Mouse (Mus musculus) adrenal gland, adult 2 months (tissue): ENCODE results near the gene Ston2. TPM values are rescaled to one million over a fixed set of nuclear protein-coding genes. Genes with fewer than 3 reads are reported as not detected.

Experiments
- DNase-seq: peaks from one replicate; pipeline ENCODE4 v3.0.0; 2021
- long read RNA-seq: library from polyadenylated mRNA; stranded (forward); transcript quantifications from one replicate; pipeline ENCODE4 v2.0.0, GENCODE M21; 2021
- polyA plus RNA-seq: library from polyadenylated mRNA; depleted of rRNA; stranded (reverse); fragments of >200 nt; gene quantifications from 2 replicates; pipeline ENCODE4 v1.2.3, GENCODE M21; 2012; rRNA removed
- total RNA-seq, 2 experiments: library from RNA; stranded (reverse); gene quantifications; 2 replicates each; pipeline ENCODE4 v1.2.3; 2021

The Ston2 gene
- total RNA-seq (1 to 10 TPM; 4.6 to 9.7 TPM), polyA plus RNA-seq (2.0 and 4.4 TPM in 2 replicates)
- long read RNA-seq, result 0 reads

DNA sequence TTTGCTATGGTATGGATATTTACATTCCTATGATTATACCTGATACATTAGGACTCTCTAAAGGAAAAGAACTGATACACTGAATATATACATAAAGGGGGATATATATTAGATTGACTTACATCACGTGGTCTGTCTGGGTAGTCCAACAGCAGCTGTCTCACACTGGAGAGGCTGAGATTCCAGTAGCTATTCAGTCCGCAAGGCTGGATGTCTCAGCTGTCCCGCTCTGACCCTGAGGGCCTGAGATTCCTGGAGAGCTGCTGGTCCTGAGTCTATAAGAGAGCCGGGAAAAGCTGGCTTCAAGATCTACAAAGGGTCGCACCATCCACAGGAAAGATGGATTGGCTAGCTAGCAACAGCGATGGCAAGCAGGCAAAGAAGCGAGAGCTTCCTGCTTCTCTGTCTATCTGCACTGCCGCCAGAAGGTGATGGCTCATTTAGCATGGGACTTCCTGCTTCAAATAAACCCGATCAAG is at the start of gene Ston2:
Gene Ston2, minus strand, starts transcription at position 429 of the 479 bp plus-strand sequence.
- no peak for DNase-seq

- peak; percentile 89 for DNase-seq
Observed at GRCm38 (mm10) chr12:91837401-91838065, 49.3 kb upstream of the Ston2 start.

- no peak for DNase-seq
Observed at GRCm38 (mm10) chr12:91833939-91834333, 45.7 kb upstream of the Ston2 start.

DNA sequence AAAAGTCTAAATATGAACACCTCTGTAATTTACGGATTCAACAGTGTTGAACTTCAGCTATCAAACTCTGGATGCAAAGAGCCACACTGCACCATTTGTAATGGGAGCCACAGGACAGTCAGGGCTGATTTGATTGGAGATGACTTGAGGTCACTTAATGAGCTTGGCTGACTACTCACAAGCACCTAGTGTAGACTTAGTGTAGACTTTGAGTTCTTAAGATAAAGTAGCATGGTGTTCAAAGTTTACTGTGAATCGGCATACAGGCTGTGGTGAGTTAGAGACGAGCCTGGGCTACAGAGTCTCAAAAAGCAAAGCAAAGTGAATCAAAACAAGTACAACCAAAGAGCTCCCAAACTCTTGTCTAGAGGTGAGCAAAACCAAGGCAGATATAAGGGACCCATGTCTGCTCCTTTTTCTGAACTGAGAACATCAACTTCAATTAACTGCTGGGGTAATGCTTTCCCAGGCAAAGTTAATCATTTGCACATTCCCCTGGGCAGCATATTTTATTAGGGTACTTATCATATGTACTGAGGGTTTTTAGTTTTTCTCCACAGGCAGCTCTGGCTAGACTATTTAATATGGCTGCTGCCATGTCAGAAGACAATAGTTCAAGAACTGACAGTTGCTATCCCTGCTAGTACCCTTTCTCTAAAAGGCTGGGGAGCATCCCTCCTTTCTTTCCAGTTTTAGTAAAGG is 45.2 kb upstream of the Ston2 start:
- DNase-seq, result no peak

DNA sequence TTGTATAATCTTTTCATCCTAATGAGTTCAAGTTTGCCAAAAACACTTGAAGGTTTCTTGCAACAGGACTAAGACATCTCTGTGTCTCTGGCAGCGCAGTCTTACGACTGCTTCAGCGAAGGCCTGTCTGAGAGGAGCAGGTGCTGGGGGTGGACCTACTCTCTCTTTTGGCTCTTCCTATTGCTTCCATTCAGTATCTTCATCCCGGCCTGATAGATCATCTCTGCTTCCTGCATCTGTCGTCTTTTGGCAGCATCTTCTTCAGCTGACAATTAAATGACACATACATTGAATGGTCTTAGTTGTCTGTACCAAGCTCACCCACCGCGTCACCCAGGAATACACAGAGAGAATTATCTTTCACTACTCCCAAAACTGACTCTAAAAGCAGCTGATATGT is 43.2 kb upstream of the Ston2 start:
- no peak for DNase-seq

GRCm38 (mm10) chr12:91820461-91820860 is 32.3 kb upstream of the Ston2 start:
- DNase-seq, result no peak

GRCm38 (mm10) chr12:91818726-91819125 is 30.5 kb upstream of the Ston2 start:
- no peak for DNase-seq

DNA sequence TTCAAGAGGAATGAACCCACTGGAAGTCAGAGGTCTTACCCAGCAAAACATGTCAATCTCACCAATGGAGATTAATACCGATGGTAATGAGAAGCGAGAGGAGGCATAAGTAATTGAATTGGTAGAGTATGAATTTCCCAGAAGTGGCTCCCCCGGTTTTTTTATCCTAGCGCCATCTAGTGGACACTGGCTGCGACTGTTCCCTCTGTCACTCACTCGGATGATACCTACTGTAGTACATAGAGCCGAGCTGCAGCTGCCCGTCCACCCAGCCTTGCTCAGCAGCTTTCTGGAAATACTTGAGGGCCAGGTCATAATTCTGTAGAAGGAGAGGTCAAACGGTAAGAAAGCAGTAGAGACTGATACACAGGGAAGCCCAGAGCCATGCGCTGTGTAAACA is 27.8 kb upstream of the Ston2 start:
- peak; percentile 66 for DNase-seq

GRCm38 (mm10) chr12:91815552-91815951 is 27.4 kb upstream of the Ston2 start:
- no peak for DNase-seq

- no peak for DNase-seq
Observed at GRCm38 (mm10) chr12:91808911-91809310, 20.7 kb upstream of the Ston2 start.

GRCm38 (mm10) chr12:91807761-91808160 is 19.6 kb upstream of the Ston2 start:
- no peak for DNase-seq

DNA sequence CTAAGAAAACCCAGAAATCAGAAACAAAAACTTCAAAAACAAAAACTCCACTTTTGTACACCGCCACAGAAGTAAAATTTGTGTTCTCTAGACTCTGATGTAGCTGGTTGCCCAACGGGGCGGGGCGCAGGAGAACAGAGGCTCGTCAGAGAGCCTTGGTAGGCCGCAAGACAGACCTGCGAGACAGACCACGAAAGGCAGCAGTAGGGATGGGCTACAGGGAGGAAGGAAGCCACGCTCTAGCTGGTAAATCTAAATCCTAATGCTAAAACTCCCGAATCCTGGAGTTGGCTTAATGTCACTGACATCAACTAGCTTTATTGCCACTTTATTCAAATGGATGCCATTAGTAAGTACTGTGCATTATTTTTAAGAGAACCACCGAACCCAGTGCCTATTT is 18.9 kb upstream of the Ston2 start:
- no peak for DNase-seq

- no peak for DNase-seq
Observed at GRCm38 (mm10) chr12:91804262-91804661, 16.1 kb upstream of the Ston2 start.

- no peak for DNase-seq
Observed at GRCm38 (mm10) chr12:91803207-91803932, 15.2 kb upstream of the Ston2 start.

- DNase-seq, result no peak
Observed at GRCm38 (mm10) chr12:91802586-91803206, 14.5 kb upstream of the Ston2 start.

DNA sequence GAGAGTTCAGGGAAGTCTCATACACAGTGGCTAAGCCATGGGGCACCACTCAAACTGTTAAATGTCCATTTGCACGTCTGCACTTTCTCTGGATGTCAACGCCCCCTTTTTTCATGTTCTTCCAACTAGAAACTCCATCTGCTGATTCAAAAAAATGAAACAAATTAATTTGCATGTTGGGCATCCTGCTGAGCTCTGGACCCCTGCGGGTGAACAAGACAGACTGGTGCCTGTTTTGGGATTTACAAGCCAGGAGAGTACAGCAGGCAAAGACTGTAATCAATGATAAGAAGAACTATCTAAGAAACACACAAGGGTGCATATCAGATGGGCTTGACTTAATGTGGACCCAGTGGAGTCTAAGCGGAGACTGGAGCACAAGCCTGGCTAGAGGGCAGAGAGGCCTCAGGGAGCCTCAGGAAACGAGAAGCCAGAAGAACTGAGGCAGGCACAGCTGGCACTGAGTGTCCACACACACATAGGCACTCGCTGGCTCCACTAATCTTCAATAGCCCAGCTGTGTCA is 12.7 kb upstream of the Ston2 start:
- DNase-seq, result no peak

GRCm38 (mm10) chr12:91799821-91800335 is 11.7 kb upstream of the Ston2 start:
- no peak for DNase-seq

- no peak for DNase-seq
Observed at GRCm38 (mm10) chr12:91799379-91799773, 11.2 kb upstream of the Ston2 start.

- no peak for DNase-seq
Observed at GRCm38 (mm10) chr12:91798720-91799378, 10.7 kb upstream of the Ston2 start.

DNA sequence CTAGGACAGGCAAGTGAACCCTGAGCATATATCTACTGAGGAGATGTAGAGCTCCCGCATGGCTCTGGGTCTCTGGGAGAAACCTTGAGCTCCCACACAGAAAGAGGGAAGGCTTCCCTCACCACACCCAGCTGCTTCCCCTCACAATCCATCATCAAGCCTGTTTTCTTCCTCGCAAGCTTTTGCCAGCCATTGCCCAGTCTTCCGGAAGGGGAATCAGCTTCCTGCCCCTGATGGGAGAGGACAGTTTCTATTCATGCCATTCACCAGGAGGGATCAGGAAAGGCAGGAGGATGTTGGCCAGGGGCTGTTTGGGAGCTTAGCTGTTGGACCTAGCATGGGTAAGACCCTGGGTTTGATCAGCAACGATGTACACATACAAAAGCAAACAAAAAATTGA is 8.6 kb upstream of the Ston2 start:
- DNase-seq, result peak; percentile 44

DNA sequence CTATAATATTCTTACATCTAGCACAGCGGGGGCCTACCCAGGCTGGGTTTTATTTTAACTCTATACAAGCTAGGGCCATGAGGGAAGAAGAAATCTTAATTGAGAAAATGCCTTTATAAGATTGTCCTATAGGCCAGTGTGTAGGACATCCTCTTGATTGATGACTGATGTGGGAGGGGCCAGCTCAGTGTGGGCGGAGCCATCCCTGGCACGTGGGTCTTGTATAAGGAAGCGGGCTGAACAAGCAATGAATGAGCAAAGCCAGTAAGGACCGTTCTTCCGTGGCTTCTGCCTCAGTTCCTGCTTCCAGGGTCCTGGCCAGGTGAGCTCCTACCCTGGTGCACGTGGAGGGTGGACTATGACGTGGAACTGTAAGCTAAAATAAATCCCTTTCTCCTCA is 5.1 kb upstream of the Ston2 start:
- DNase-seq, result no peak
